Mouse (Mus musculus) thymus, adult 2 months (tissue): ENCODE data around the gene Scube3.

Experiments used
- CTCF ChIP-seq: fragments of 200-500 bp; IDR thresholded peaks from 2 replicates; pipeline ENCODE4 v1.5.1; 2012; ENCODE audit warnings: mild to moderate bottlenecking, control low read depth, low read length, moderate library complexity, borderline replicate concordance; ENCODE audit not compliant: control insufficient read depth, poor library complexity, insufficient read depth; ENCODE audit errors: extremely low read depth
- POLR2A ChIP-seq: fragments of 200-500 bp; IDR thresholded peaks from 2 replicates; pipeline ENCODE4 v1.6.1; 2012; ENCODE audit warnings: mild to moderate bottlenecking, low read length, control low read depth, moderate library complexity; ENCODE audit not compliant: control insufficient read depth, poor library complexity, insufficient read depth; ENCODE audit errors: extremely low read depth

DNA sequence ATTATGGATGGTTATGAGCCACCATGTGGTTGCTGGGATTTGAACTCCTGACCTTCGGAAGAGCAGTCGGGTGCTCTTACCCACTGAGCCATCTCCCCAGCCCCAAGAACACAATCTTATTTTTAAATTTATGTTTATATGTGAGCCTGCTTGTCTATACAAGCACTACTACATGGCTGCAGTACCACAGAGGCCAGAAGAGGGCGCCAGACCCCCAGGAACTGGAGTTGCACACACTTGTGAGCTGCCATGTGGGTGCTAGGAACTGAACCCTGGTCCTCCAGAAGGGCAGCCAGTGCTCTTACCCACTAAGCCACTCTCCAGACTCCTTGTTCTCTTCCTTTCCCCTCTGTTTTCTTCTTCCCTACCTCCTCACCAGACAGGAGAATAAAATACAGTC lies 48.1 kb upstream of the Scube3 start:
- TF ChIP-seq CTCF (no peak), POLR2A (no peak)
